Mouse (Mus musculus) limb, embryonic 14.5 days (tissue): ENCODE measurements around the gene Cetn4. TPM values are rescaled to one million over a fixed set of nuclear protein-coding genes. Genes with fewer than 3 reads are reported as not detected.
A peak's percentile ranks its signal among the peaks of the same experiment; 100 is the strongest.

Experiments
- ATAC-seq: fragments of 200-750 bp; cut with Nextera tagmentation; 2 replicates; pipeline ENCODE4 v1.8.0; 2017; ENCODE audit warnings: low read depth, moderate number of reproducible peaks, moderate TSS enrichment; ENCODE audit not compliant: low FRiP score
- DNase-seq: peaks from one replicate; pipeline ENCODE4 v3.0.0-alpha.2; 2015; ENCODE audit warnings: low spot score
- H3K27ac ChIP-seq: fragments of 300-500 bp; sonication (generic); replicated peaks from 2 replicates; pipeline ENCODE4 v1.5.1; 2014; ENCODE audit warnings: low read depth, mild to moderate bottlenecking, low read length, moderate library complexity, mixed read lengths
- H3K27me3 ChIP-seq: fragments of 300-500 bp; sonication (generic); 2 replicates; pipeline ENCODE4 v1.6.1; 2014; ENCODE audit warnings: low read length, mixed read lengths; ENCODE audit not compliant: control insufficient read depth, insufficient read depth
- H3K36me3 ChIP-seq: fragments of 300-500 bp; sonication (generic); 2 replicates; pipeline ENCODE4 v1.6.1; 2014; ENCODE audit warnings: mild to moderate bottlenecking, low read length, moderate library complexity, mixed read lengths; ENCODE audit not compliant: control insufficient read depth, insufficient read depth
- H3K4me1 ChIP-seq: fragments of 300-500 bp; sonication (generic); 2 replicates; pipeline ENCODE4 v1.6.1; 2014; ENCODE audit warnings: antibody characterized with exemption, low read length, mixed read lengths; ENCODE audit not compliant: control insufficient read depth, insufficient read depth
- H3K4me2 ChIP-seq: fragments of 300-500 bp; sonication (generic); replicated peaks from 2 replicates; pipeline ENCODE4 v1.6.1; 2014; ENCODE audit warnings: low read depth, mild to moderate bottlenecking, low read length, moderate library complexity; ENCODE audit not compliant: severe bottlenecking
- H3K4me3 ChIP-seq: fragments of 300-500 bp; sonication (generic); replicated peaks from 2 replicates; pipeline ENCODE4 v1.5.1; 2014; ENCODE audit warnings: low read length
- H3K9ac ChIP-seq: fragments of 300-500 bp; sonication (generic); 2 replicates; pipeline ENCODE4 v1.6.1; 2014; ENCODE audit warnings: mild to moderate bottlenecking, low read depth, low read length, moderate library complexity; ENCODE audit not compliant: severe bottlenecking
- H3K9me3 ChIP-seq: fragments of 300-500 bp; sonication (generic); 2 replicates; pipeline ENCODE4 v1.6.1; 2016; ENCODE audit warnings: low read length; ENCODE audit not compliant: control insufficient read depth
- POLR2A ChIP-seq: fragments of 200-500 bp; IDR thresholded peaks from 2 replicates; pipeline ENCODE4 v1.8.0; 2012; ENCODE audit warnings: inconsistent platforms, mild to moderate bottlenecking, moderate library complexity, borderline replicate concordance; ENCODE audit not compliant: insufficient read depth, insufficient read length; ENCODE audit errors: extremely low read depth
- WGBS: fragments of 180-500 bp; shearing (Covaris S2); extraction: QIAGEN DNeasy Blood & Tissue Kit; methylation state at CpG from one replicate; pipeline ENCODE4 v1.1.7; 2014; 5-methylcytosine and 5-hydroxymethylcytosine counted together
- polyA plus RNA-seq, 2 experiments: library from polyadenylated mRNA; depleted of rRNA in 1 of 2; stranded (reverse) in 1 of 2; unstranded in 1 of 2; fragments of >200 nt; fragmentation: Nextera tagmentation in 1 of 2; extraction: Ambion mirVana in 1 of 2; gene quantifications; 2 replicates each; pipeline versions ENCODE4 v1.2.1 to v1.2.3; 2012 to 2014

Cetn4 gene
- polyA plus RNA-seq, 2 experiments: 2.6 to 3.4 TPM

DNA sequence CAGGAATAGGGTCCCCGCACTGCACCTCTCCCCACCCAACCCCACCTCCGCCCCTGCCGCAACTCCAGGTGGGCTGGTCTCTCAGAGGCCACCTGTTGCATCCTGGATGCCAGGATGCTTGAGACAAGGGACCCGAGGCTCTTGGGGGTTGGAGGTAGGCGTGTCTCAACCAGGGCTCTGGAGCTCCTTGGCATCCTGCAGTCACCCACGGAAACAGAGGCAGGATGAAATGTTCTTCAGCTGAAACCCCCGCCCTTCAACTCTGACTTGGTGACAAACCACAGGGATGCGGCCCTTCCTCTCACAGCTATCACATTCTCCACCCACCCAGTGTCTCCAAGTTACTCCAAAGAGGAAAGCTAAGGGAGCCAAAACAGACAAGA lies 36.6 kb upstream of the Cetn4 start:
- peak overlapping the region; percentile 84 for H3K4me3 ChIP-seq
- ATAC-seq (no peak), DNase-seq (no peak)
- 10% methylated on average over 7 of the region's 8 CpGs for WGBS
- TF ChIP-seq POLR2A: no peak
- H3K9ac ChIP-seq: peak overlapping the region; percentile 94
- H3K27ac ChIP-seq: no peak overlapping the region
- peaks cover 21% of the 10 kb centered on the region for H3K4me1 ChIP-seq
- peak overlapping the region; percentile 92 for H3K4me2 ChIP-seq
- H3K9me3 ChIP-seq: no peaks in the 10 kb centered on the region
- 0 out of 2 replicates have a peak, but pooled peaks cover 4% of the 10 kb centered on the region for H3K36me3 ChIP-seq
- no peaks in the 10 kb centered on the region for H3K27me3 ChIP-seq

DNA sequence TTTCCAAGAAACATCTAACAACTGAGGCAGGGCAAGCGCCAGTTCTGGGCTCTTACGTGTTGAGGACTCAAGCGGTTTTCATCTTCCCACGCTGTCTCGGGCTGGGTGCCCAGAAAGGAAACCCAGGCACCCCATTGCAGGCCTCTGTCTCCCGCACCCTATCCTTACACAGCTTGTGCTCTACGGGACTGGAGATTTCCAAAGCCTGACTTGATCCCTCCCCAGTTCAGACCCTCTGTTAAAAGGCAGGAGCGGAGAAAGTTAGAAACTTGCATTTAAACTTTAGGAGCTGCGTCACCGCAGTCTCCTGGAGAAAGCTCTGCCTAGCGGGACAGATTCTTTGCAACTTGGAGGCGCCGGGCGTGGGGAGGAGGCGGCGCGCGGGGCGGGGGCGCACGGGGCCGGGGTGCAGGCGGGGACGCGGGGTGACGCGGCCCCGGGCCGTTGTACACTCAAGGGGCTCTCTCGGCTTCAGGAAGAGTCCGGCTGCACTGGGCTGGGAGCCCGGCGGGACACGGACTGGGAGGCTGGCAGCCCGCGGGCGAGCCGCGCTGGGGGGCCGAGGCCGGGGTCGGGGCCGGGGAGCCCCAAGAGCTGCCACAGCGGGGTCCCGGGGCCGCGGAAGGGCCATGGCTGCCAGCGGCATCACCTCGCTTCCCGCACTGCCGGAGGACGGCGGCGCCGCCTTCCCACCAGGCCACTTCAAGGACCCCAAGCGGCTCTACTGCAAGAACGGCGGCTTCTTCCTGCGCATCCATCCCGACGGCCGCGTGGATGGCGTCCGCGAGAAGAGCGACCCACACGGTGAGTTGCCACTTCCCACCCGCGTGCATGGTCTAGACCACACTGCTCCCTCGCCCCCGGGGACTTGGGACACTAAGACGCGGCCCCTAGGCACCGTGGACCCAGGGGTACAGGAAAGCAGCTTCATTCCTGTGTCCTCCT lies 36.0 kb upstream of the Cetn4 start, which contains the start of gene Fgf2:
Fgf2 (plus strand) TSS at position 126 of the 945 bp plus-strand sequence.
- H3K9ac ChIP-seq: peak within 1 kb of the TSS; percentile 94
- no peak for TF ChIP-seq POLR2A
- H3K4me2 ChIP-seq: peak within 1 kb of the TSS; percentile 92
- H3K4me1 ChIP-seq: peaks cover 15% of the 10 kb centered on the region
- H3K4me3 ChIP-seq: peak within 1 kb of the TSS; percentile 84
- H3K27me3 ChIP-seq: no peaks in the 10 kb centered on the region
- H3K27ac ChIP-seq: peak within 1 kb of the TSS; percentile 65
- H3K9me3 ChIP-seq: no peaks in the 10 kb centered on the region
- ATAC-seq: peak; percentile 85
- 0 out of 2 replicates have a peak, but pooled peaks cover 4% of the 10 kb centered on the region for H3K36me3 ChIP-seq
- WGBS: 3% methylated on average over 51 of the region's 75 CpGs
- peak; percentile 56 for DNase-seq

DNA sequence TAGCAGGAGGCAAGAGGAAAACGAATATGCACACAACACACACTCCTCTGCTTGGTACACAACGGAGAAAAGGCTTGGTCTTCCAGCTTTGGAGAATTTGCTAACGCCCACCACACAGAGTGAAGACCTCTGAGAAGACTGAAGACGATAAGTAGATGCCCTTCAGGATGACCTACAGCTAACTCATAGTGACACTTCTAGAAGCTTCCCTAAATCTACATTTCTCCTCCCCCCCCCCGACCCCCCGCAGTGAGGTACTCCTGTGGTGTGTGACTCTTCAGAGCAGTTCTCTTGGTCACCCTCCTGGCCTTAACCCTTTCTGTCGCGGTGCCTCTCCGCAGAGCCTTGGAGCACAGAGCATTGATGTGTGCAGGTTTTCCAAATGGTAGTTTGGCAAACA lies 35.2 kb upstream of the Cetn4 start:
- no peak for ATAC-seq
- Histone ChIP-seq H3K36me3 (0 out of 2 replicates have a peak, but pooled peaks cover 4% of the 10 kb centered on the region), H3K4me2 (peak overlapping the region; percentile 92), H3K9me3 (no peaks in the 10 kb centered on the region), H3K4me3 (peak overlapping the region; percentile 84), H3K9ac (0 out of 2 replicates have a peak overlapping the region, but pooled peaks have one; percentile 94), H3K27ac (no peak overlapping the region), H3K4me1 (peaks cover 15% of the 10 kb centered on the region), H3K27me3 (no peaks in the 10 kb centered on the region)
- no peak for DNase-seq
- 35% methylated on average over 9 of the region's 9 CpGs for WGBS
- no peak for TF ChIP-seq POLR2A

DNA sequence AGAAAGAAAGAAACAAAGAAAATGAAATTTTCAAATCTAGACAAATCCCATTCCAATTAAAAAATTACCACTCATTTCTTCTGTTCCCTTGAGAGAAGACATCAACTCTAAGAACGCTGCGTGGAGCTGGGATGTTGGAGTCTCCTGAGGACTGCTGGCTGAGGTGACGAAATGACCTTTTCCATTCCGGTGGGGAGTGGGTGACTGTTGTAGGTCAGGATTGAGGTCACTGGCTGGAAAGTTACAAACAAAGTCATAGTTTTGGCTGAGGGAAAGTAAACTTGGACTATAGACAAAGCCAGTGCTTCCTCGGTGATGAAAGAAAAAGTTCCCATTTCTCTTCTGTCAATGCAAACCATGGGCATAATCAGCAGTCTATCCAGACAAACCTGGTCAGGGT lies 30.3 kb upstream of the Cetn4 start:
- H3K9ac ChIP-seq: no peak overlapping the region
- H3K4me1 ChIP-seq: peaks cover 5% of the 10 kb centered on the region
- no peak overlapping the region for H3K27ac ChIP-seq
- no peak for TF ChIP-seq POLR2A
- no peaks in the 10 kb centered on the region for H3K9me3 ChIP-seq
- H3K4me3 ChIP-seq: no peak overlapping the region
- H3K4me2 ChIP-seq: no peak overlapping the region
- H3K27me3 ChIP-seq: no peaks in the 10 kb centered on the region
- no peaks in the 10 kb centered on the region for H3K36me3 ChIP-seq
- 78% methylated on average over 5 of the region's 5 CpGs for WGBS
- DNase-seq (no peak), ATAC-seq (no peak)

DNA sequence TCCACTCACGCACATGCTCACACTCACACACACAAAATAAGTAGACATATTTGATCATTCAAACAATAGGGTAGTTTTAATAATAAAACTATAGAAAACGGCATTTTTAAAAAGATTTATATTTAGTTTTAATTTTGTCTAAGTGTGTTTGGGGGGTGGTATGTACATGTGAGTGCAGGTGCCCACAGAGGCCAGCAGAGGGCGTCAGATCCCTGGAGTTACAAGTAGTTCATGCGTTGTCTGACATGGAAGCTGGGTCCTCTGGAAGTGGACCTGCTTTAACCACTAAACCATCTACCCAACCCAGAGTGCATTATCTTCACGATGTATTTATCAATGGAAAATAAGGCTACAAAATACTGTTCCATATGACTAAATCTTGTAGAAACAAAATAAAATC lies 28.6 kb upstream of the Cetn4 start:
- no peak for TF ChIP-seq POLR2A
- Histone ChIP-seq H3K9ac (no peak overlapping the region), H3K27me3 (no peaks in the 10 kb centered on the region), H3K4me3 (no peak overlapping the region), H3K36me3 (no peaks in the 10 kb centered on the region), H3K4me1 (no peaks in the 10 kb centered on the region), H3K9me3 (no peaks in the 10 kb centered on the region), H3K4me2 (no peak overlapping the region), H3K27ac (no peak overlapping the region)
- ATAC-seq (no peak), DNase-seq (no peak)
- WGBS: 61% methylated on average over 5 of the region's 5 CpGs
